Mouse (Mus musculus): ENCODE measurements around the gene Sh2d2a.

DNA sequence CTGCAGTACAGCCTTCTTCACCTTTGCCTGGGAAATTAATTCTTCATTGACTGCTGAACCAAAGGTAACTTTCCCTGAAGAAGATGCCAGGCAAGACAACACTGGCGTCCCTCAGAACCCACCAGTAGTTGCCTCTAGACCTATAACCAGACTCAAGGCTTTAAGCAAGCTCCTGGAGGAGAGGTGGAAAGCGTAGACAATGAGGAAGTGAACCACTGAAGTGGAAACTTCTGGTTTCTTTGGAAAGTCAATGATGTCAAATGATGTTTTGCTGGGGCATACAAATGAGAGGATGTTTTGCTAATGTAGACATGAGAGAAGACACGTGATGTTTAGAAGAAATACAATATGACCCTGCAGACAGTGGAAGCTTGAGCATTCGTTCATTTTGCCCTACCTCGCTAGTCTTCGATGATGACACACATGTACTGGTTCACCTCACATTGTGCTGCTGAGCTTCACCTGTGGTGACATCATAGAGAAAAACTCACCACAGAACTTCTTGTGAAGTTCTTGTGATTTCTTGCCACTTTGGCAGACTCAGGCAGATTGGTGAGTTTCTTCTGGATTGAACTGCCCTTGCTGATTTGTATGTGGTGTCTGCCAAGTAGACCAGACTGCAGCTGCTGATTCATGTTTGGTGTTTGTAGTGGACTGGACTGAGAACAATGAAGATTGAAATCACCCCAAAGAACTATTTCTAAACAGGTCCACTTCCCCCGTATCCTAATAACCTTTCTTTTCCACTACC lies 14.3 kb upstream of the Sh2d2a start:
- TF ChIP-seq CTCF (IDR thresholded peaks at IDR 0.05; ENCODE audit: extremely low read depth, insufficient read length, insufficient replicate concordance, low read depth, low read length) (no peak), POLR2A (IDR thresholded peaks at IDR 0.05; ENCODE audit: low read depth, low read length) (no peak)

Measured in small intestine, adult 2 months (tissue).